Mouse (Mus musculus) gastrocnemius, adult 2 months (tissue): Measurements from ENCODE around the gene Skida1. TPM values are rescaled to one million over a fixed set of nuclear protein-coding genes. Genes with fewer than 3 reads are reported as not detected.
"Not testable (repeated sequence)": the region's sequence is repeated elsewhere in the genome, so short reads cannot be mapped to it uniquely, and the experiment has no call there.

Experiments
- DNase-seq: peaks from one replicate; pipeline ENCODE4 v3.0.0; 2022
- H3K27ac ChIP-seq: fragments of 200-600 bp; 2 replicates; pipeline ENCODE4 v1.8.1; 2022; ENCODE audit warnings: mild to moderate bottlenecking
- H3K4me3 ChIP-seq: fragments of 200-600 bp; 2 replicates; pipeline ENCODE4 v1.8.1; 2022; ENCODE audit warnings: mild to moderate bottlenecking, moderate library complexity
- CTCF ChIP-seq: fragments of 200-600 bp; IDR thresholded peaks from 2 replicates; pipeline ENCODE4 v1.8.1; 2022; ENCODE audit warnings: antibody characterized with exemption, mild to moderate bottlenecking, moderate library complexity
- intact Hi-C: fragments of 180-260 bp; cut with DNase I; formaldehyde crosslinking; loops from one replicate; pipeline ENCODE4 v1.15.1; 2025
- long read RNA-seq, 2 experiments: library from polyadenylated mRNA; stranded (forward); transcript quantifications; one replicate each; pipeline ENCODE4 v2.0.0; 2021
- total RNA-seq, 2 experiments: library from RNA; stranded (reverse); gene quantifications; 2 replicates each; pipeline ENCODE4 v1.2.3; 2021

Skida1 gene
- total RNA-seq, result under 1 TPM; 0.14 to 0.46 TPM
- long read RNA-seq, experiment 1, partial matches to known transcripts, result 0 of 1 reads
- long read RNA-seq, experiment 1, other reads (novel, unspliced or antisense), result 1 of 1 reads
- long read RNA-seq, experiment 2, partial matches to known transcripts, result 0 of 1 reads
- long read RNA-seq, experiment 2, other reads (novel, unspliced or antisense), result 1 of 1 reads

DNA sequence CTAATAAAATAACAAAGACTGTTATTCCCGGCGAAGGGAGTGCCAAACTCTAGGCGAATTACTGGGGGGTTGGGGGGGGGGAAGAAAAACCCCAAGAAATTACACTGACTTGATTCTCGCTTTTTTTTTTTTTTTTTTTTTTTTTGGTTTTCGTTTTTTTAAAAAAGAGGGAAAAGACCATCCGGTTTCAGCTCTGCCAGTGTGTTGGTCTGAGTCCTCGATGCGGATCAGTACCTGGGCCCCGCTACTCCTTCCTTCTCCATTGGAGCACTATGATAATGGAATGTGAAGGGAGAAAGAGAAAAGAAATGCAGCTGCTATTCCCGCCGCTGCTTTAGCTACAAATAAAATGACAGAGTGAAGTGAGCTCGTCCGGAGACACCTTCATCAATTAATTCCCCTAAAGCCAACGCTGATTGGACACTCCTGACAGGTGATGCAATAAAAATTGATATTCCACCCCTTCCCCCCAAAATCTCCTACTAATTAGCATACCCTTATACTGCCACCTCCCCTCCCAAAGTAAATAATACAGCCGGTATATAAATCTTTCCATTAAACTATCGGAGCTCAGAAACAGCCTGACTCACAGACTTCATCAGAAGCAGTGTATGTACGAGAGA lies at the start of gene Skida1:
Gene Skida1, minus strand, starts transcription at position 599 of the 623 bp plus-strand sequence.
- H3K27ac ChIP-seq, result peak within 1 kb of the TSS; percentile 90
- no peak for DNase-seq
- intact Hi-C loops, result no loop called here
- no peak for TF ChIP-seq CTCF
- H3K4me3 ChIP-seq, result peak within 1 kb of the TSS; percentile 82

- no peak overlapping the region for H3K27ac ChIP-seq
- intact Hi-C loops, result no loop called here
- no peak overlapping the region for H3K4me3 ChIP-seq
- TF ChIP-seq CTCF, result no peak
- no peak for DNase-seq
Measured at GRCm38 (mm10) chr2:18095804-18096203, 47.0 kb upstream of the Skida1 start.

DNA sequence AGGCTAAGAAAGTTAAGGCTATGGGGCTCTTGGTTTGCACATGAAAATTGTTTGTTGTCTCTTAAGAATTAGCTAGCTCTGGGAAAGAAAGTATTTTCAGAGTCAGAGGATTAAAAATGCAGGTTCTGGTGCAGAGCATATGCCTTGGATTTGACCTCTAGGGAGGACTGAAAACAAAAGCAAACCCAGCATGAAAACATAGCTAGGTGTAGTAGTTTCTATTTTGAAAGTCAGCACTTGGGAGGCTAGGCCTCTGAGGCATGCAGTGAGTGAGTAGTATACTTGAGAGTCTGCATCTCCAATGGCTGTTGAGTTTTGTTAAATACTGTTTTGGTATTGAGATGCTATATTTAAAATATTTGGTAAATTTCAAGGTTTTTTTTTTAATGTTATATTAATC lies 45.5 kb upstream of the Skida1 start:
- no peak for DNase-seq
- Histone ChIP-seq H3K4me3 (no peak overlapping the region), H3K27ac (peak overlapping the region; percentile 36)
- no peak for TF ChIP-seq CTCF
- intact Hi-C loops, result no loop called here

GRCm38 (mm10) chr2:18093858-18094257 lies 45.0 kb upstream of the Skida1 start:
- H3K27ac ChIP-seq, result peak overlapping the region; percentile 36
- no peak overlapping the region for H3K4me3 ChIP-seq
- peak; percentile 28 for DNase-seq
- TF ChIP-seq CTCF, result no peak
- intact Hi-C loops, result no loop called here

DNA sequence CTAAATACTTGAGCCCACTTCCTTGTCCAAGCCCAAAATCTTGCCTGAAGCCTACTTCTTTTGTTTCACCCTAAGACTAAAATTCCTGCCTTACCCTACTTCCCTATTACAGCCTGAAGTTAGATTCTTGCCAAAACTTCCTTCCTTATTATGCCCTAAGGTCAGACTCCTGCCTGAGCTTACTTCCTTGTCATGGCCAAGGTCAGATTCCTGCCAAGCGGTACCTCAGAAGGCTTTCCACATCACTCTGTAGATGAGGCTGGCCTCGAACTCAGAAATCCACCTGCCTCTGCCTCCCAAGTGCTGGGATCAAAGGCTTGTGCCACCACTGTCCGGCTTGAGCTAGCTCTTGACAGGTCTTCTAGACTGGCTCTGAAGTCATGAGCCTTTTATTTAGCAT lies 38.8 kb upstream of the Skida1 start:
- H3K4me3 ChIP-seq, DNase-seq, intact Hi-C loops, H3K27ac ChIP-seq: not testable (repeated sequence)

- no peak for DNase-seq
- H3K27ac ChIP-seq, result no peak overlapping the region
- no peak for TF ChIP-seq CTCF
- intact Hi-C loops, result no loop called here
- no peak overlapping the region for H3K4me3 ChIP-seq
Measured at GRCm38 (mm10) chr2:18080182-18080860, 31.5 kb upstream of the Skida1 start.

GRCm38 (mm10) chr2:18071947-18072346 lies 23.1 kb upstream of the Skida1 start:
- intact Hi-C loops, result no loop called here
- no peak overlapping the region for H3K27ac ChIP-seq
- no peak for TF ChIP-seq CTCF
- DNase-seq, result no peak
- H3K4me3 ChIP-seq, result no peak overlapping the region

DNA sequence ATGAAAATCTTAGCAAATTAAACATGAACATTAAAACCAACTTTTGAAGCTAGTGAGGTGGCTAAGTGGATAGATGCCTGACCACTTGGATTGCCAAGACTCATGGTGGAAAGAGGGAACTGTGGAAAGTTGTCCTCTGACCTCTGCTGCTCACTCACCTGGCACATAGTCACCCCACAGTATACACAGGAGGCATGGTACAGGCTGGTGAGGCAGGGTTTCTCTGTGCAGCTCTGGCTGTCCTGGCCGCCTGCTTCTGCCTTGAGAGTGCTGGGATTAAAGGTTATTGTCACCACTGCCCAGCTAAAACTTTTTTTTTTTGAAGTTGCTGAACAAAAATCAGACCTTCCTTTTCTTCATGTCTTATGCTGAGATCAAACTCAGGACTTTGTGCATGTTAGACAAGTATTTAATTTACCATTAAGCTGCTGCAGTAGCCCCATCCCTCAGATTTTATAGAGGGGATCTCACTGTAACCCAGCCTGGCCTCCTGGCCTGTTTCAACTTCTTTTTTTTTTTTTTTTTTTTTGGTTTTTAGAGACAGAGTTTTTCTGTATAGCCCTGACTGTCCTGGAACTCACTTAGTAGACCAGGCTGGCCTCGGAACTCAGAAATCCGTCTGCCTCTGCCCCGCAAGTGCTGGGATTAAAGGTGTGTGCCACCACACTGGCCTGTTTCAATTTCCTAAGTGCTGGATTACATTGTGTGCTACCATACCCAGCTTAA lies 19.4 kb upstream of the Skida1 start:
- intact Hi-C loops, result loop anchor here (5.0 kb wide), 1 partner anchor 41 kb away; no protein-coding TSS in a partner anchor
- no peak for TF ChIP-seq CTCF
- no peak overlapping the region for H3K4me3 ChIP-seq
- no peak overlapping the region for H3K27ac ChIP-seq
- no peak for DNase-seq

- no peak for DNase-seq
- TF ChIP-seq CTCF, result no peak
- Histone ChIP-seq H3K4me3 (no peak overlapping the region; the same call in 1 of the 2 replicates), H3K27ac (peak overlapping the region; percentile 99)
- intact Hi-C loops, result loop anchor here (5.0 kb wide), 1 partner anchor 39 kb away; no protein-coding TSS in a partner anchor
Measured at GRCm38 (mm10) chr2:18066436-18066835, 17.6 kb upstream of the Skida1 start.

DNA sequence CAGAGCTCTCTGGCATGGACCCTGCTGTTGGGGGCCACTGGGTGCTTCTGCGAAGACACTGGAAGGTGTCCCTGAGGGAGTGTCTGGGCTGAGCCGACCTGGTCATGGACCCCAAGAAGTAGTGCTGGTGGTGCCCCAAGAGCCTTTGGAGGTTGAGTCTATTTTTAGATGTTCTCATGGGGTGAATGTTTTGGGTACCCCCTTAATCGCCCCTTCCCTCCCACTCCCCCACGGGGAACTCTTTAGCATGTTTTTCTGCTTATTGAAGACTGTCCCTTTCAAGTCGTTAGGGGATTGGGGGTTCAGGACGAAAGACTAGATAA lies 16.8 kb upstream of the Skida1 start:
- no peak for TF ChIP-seq CTCF
- H3K27ac ChIP-seq, result peak overlapping the region; percentile 99
- no peak for DNase-seq
- H3K4me3 ChIP-seq, result peak overlapping the region; percentile 97
- intact Hi-C loops, result loop anchor here (5.0 kb wide), 1 partner anchor 38 kb away; no protein-coding TSS in a partner anchor

DNA sequence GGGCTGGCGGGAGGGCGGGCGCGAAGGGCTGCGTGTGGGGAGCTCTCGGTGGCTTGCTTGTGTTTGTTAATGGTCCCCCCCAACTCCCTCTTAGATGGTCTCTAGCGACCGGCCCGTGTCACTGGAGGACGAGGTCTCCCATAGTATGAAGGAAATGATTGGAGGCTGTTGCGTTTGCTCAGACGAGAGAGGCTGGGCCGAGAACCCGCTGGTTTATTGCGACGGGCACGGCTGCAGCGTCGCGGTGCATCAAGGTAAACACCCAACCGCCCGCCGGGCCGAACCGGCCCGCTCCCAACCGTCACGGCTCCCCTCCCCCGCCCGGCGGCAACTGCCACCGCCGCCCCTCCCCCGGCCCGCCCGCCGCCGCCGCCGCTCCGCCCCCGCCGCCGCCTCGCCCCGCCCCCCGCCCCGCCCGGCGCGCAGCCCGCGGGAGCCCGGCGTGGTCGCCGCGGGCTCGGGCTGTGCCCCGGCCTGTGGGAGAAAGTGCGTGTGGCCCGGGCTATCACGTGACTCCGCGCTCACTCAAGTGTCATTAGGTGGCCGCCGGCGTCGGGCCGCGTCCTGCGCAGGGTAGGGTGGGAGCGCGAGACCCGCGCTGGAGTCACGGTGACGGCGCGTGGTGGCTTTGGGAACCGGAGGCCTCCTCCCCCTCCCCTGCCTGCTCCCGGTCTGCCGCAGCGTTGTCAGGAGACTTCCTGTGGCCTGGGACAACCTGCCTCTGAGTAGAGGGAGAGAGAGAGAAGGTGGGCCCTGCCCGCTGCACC lies 16.3 kb upstream of the Skida1 start:
- DNase-seq, result peak; percentile 91
- Histone ChIP-seq H3K27ac (peak overlapping the region; percentile 99), H3K4me3 (peak overlapping the region; percentile 97)
- no peak for TF ChIP-seq CTCF
- intact Hi-C loops, result loop anchor here (1.0 to 5.0 kb wide), 2 partner anchors 9 to 38 kb away; no protein-coding TSS in a partner anchor

DNA sequence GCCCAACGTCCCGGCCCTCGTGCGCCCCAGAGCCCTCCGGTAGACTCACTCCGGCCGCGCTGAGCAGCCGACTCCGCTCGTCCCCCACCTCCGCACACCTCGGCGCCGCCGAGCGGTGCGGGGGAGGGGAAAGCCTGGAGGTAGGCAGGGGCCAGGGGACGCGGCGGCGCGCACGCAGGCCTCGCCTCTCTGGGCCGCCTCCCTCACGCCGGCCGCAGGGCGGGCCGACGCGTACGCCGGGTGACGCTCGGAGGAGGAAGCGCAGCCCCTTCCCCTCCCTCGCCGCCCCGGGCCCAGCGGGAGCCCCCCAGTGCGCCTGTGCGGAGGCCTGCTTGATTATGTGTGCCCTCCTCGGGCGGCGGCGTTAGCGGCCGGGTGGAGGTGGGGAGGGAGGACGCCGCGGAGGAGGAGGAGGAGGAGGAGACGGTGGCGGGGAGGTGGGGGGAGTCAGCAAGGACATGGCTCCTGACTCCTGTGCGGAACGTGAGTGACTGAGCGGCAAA lies 15.6 kb upstream of the Skida1 start:
- peak overlapping the region; percentile 99 for H3K27ac ChIP-seq
- no peak for TF ChIP-seq CTCF
- intact Hi-C loops, result loop anchor here (1.0 kb wide), 1 partner anchor 8 kb away; no protein-coding TSS in a partner anchor
- DNase-seq, result peak; percentile 96
- H3K4me3 ChIP-seq, result peak overlapping the region; percentile 97
